Mouse (Mus musculus): ENCODE measurements around the gene Slco2a1.

GRCm38 (mm10) chr9:103087301-103087700 is 98.8 kb downstream of the Slco2a1 start:
- no peak for TF ChIP-seq POLR2A (IDR thresholded peaks at IDR 0.05; ENCODE audit: borderline replicate concordance, control insufficient read depth, low read depth, low read length)
- TF ChIP-seq CTCF (IDR thresholded peaks at IDR 0.05; ENCODE audit: control insufficient read depth, insufficient read depth, low read length) = no peak

Data from bone marrow, adult 2 months (tissue).